Mouse (Mus musculus): ENCODE measurements around the gene Traf1. TPM values are rescaled to one million over a fixed set of nuclear protein-coding genes. Genes with fewer than 3 reads are reported as not detected.

Gene Traf1
- 1.4 and 2.4 TPM in 2 replicates for polyA plus RNA-seq (2012; rRNA removed)

DNA sequence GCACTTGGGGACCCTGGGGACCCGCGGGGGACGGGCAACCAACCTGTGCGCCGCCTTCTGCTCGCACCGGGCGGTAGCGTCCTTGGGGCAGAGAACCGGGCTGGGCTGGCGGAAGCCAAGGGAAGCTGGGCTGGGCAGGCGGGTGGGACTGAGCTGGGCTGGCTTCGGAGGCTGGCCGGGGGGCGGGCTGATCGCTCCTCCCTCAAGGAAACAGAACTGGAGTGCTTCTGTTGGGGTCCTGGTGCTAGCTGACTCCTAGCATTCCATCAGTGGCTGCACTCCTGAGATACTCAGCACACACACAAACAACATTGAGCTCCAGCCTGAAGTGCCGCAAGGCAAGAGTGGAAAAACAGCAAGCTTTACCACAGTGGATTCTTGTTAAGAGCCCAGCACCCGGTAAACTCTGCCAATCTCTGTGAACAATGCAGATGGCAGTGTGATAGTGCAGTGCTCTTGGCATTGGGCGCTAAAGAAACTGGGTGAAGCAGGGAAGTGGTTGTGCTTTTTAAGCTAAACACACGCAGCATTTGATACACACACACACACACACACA lies at the start of gene Traf1:
Traf1 (minus strand) TSS at position 292 of the 556 bp plus-strand sequence.
- peak; percentile 47 for DNase-seq (ENCODE audit: low read depth)
- TF ChIP-seq POLR2A (IDR thresholded peaks at IDR 0.05; ENCODE audit: borderline replicate concordance, extremely low read depth, insufficient read depth, insufficient read length, poor library complexity, severe bottlenecking) (no peak), CTCF (IDR thresholded peaks at IDR 0.05; ENCODE audit: borderline replicate concordance, extremely low read depth, insufficient read depth, insufficient read length) (no peak)

DNA sequence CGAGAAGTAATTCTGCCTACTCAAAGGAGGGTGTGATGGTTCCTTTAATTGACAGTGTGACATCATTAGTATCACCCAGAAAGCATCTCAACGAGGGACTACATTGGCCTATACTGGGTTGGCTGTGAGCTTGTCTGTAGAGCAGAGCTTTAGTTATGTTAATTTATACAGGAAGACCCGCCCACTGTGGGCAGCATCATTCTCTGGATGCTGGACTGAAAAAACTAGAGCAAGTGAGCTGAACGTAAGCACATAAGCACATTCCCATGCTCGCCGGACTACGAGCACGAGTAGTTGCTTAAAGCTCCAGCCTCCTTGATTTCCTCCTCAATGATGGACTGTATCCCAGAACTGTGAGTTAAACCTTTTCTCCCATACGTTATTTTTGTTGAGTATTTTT lies 37.4 kb upstream of the Traf1 start:
- DNase-seq (ENCODE audit: low read depth): peak; percentile 29
- TF ChIP-seq POLR2A (IDR thresholded peaks at IDR 0.05; ENCODE audit: borderline replicate concordance, extremely low read depth, insufficient read depth, insufficient read length, poor library complexity, severe bottlenecking) (no peak), CTCF (IDR thresholded peaks at IDR 0.05; ENCODE audit: borderline replicate concordance, extremely low read depth, insufficient read depth, insufficient read length) (no peak)

- DNase-seq (ENCODE audit: low read depth): no peak
- no peak for TF ChIP-seq POLR2A (IDR thresholded peaks at IDR 0.05; ENCODE audit: borderline replicate concordance, extremely low read depth, insufficient read depth, insufficient read length, poor library complexity, severe bottlenecking)
- no peak for TF ChIP-seq CTCF (IDR thresholded peaks at IDR 0.05; ENCODE audit: borderline replicate concordance, extremely low read depth, insufficient read depth, insufficient read length)
These were observed 34.9 kb upstream of the Traf1 start for GRCm38 (mm10) chr2:34996506-34996905.

- DNase-seq (ENCODE audit: low read depth): peak; percentile 84
- TF ChIP-seq POLR2A (IDR thresholded peaks at IDR 0.05; ENCODE audit: borderline replicate concordance, extremely low read depth, insufficient read depth, insufficient read length, poor library complexity, severe bottlenecking) (no peak), CTCF (IDR thresholded peaks at IDR 0.05; ENCODE audit: borderline replicate concordance, extremely low read depth, insufficient read depth, insufficient read length) (no peak)
These were observed 32.3 kb upstream of the Traf1 start for GRCm38 (mm10) chr2:34993696-34994356.

- DNase-seq (ENCODE audit: low read depth): peak; percentile 98
- TF ChIP-seq POLR2A (IDR thresholded peaks at IDR 0.05; ENCODE audit: borderline replicate concordance, extremely low read depth, insufficient read depth, insufficient read length, poor library complexity, severe bottlenecking) (no peak), CTCF (IDR thresholded peaks at IDR 0.05; ENCODE audit: borderline replicate concordance, extremely low read depth, insufficient read depth, insufficient read length) (no peak)
These were observed 31.4 kb upstream of the Traf1 start for GRCm38 (mm10) chr2:34992729-34993695.

DNA sequence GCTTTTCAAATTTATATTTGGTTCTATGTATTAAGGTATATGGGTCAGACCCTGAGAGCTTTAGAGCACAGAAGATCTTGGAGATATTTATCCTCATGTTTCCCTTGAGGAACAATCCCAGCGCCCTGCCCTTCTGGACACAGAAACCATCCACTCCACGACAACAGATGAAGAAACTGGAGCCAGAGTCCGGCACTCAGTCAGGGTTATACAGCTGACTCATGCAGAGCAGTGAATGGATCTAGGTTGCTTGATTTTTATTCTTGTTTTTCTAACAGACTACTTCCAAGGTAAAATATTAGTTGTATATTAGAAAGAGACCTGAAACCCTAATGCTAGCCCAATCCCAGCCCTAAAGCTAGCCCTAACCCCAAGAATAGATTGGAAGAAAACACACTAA lies 30.4 kb upstream of the Traf1 start:
- TF ChIP-seq CTCF (IDR thresholded peaks at IDR 0.05; ENCODE audit: borderline replicate concordance, extremely low read depth, insufficient read depth, insufficient read length): no peak
- no peak for TF ChIP-seq POLR2A (IDR thresholded peaks at IDR 0.05; ENCODE audit: borderline replicate concordance, extremely low read depth, insufficient read depth, insufficient read length, poor library complexity, severe bottlenecking)
- DNase-seq (ENCODE audit: low read depth): no peak

DNA sequence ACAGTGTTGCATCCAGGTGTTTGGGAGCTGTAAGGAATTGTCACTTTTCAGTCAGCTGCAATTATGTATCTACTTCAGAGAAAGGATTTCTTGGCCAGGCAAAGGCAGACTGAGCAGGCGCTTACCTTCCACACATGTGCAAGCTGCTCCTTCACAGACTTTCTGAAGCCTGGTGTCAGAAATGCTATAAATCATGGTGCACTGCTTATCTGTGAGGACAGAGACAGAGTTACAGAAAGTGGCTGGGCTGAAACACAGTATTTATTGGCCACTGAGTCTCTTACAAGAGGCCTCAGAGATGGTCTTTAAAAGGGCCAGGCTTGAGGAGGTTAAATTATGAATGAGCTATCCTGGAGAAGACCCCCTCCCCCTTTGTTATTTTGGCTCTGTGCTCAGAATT lies 28.2 kb upstream of the Traf1 start:
- TF ChIP-seq CTCF (IDR thresholded peaks at IDR 0.05; ENCODE audit: borderline replicate concordance, extremely low read depth, insufficient read depth, insufficient read length) (no peak), POLR2A (IDR thresholded peaks at IDR 0.05; ENCODE audit: borderline replicate concordance, extremely low read depth, insufficient read depth, insufficient read length, poor library complexity, severe bottlenecking) (no peak)
- peak; percentile 9 for DNase-seq (ENCODE audit: low read depth)

GRCm38 (mm10) chr2:34987595-34987994 lies 26.0 kb upstream of the Traf1 start:
- no peak for DNase-seq (ENCODE audit: low read depth)
- no peak for TF ChIP-seq CTCF (IDR thresholded peaks at IDR 0.05; ENCODE audit: borderline replicate concordance, extremely low read depth, insufficient read depth, insufficient read length)
- no peak for TF ChIP-seq POLR2A (IDR thresholded peaks at IDR 0.05; ENCODE audit: borderline replicate concordance, extremely low read depth, insufficient read depth, insufficient read length, poor library complexity, severe bottlenecking)

GRCm38 (mm10) chr2:34984885-34985284 lies 23.3 kb upstream of the Traf1 start:
- no peak for TF ChIP-seq CTCF (IDR thresholded peaks at IDR 0.05; ENCODE audit: borderline replicate concordance, extremely low read depth, insufficient read depth, insufficient read length)
- no peak for TF ChIP-seq POLR2A (IDR thresholded peaks at IDR 0.05; ENCODE audit: borderline replicate concordance, extremely low read depth, insufficient read depth, insufficient read length, poor library complexity, severe bottlenecking)
- no peak for DNase-seq (ENCODE audit: low read depth)

- no peak for TF ChIP-seq POLR2A (IDR thresholded peaks at IDR 0.05; ENCODE audit: borderline replicate concordance, extremely low read depth, insufficient read depth, insufficient read length, poor library complexity, severe bottlenecking)
- peak; percentile 36 for DNase-seq (ENCODE audit: low read depth)
These were observed 21.5 kb upstream of the Traf1 start for GRCm38 (mm10) chr2:34982906-34983698.

Data from brain, embryonic 14.5 days (tissue).